Mouse (Mus musculus): Measurements from ENCODE around the gene Creb5.

The Creb5 gene

GRCm38 (mm10) chr6:53592230-53592629, 305.2 kb downstream of the Creb5 start:
- no peak for DNase-seq (ENCODE audit: low spot score)

GRCm38 (mm10) chr6:53593603-53594002, 306.5 kb downstream of the Creb5 start:
- DNase-seq (ENCODE audit: low spot score): no peak

- no peak for DNase-seq (ENCODE audit: low spot score)
These were observed 307.2 kb downstream of the Creb5 start for GRCm38 (mm10) chr6:53594316-53594715.

- DNase-seq (ENCODE audit: low spot score): no peak
These were observed 309.3 kb downstream of the Creb5 start for GRCm38 (mm10) chr6:53596402-53596801.

GRCm38 (mm10) chr6:53603041-53603440, 316.0 kb downstream of the Creb5 start:
- DNase-seq (ENCODE audit: low spot score): no peak

GRCm38 (mm10) chr6:53603695-53604094, 316.6 kb downstream of the Creb5 start:
- DNase-seq (ENCODE audit: low spot score): no peak

GRCm38 (mm10) chr6:53604386-53604785, 317.3 kb downstream of the Creb5 start:
- no peak for DNase-seq (ENCODE audit: low spot score)

- DNase-seq (ENCODE audit: low spot score): no peak
These were observed 318.1 kb downstream of the Creb5 start for GRCm38 (mm10) chr6:53605184-53605583.

GRCm38 (mm10) chr6:53611451-53611945, 324.4 kb downstream of the Creb5 start:
- DNase-seq (ENCODE audit: low spot score): no peak

GRCm38 (mm10) chr6:53612681-53613080, 325.6 kb downstream of the Creb5 start:
- no peak for DNase-seq (ENCODE audit: low spot score)

GRCm38 (mm10) chr6:53615440-53616211, 328.6 kb downstream of the Creb5 start:
- DNase-seq (ENCODE audit: low spot score): no peak

- no peak for DNase-seq (ENCODE audit: low spot score)
These were observed 331.1 kb downstream of the Creb5 start for GRCm38 (mm10) chr6:53618164-53618563.

GRCm38 (mm10) chr6:53619676-53620075, 332.6 kb downstream of the Creb5 start:
- DNase-seq (ENCODE audit: low spot score): no peak

GRCm38 (mm10) chr6:53621295-53621694, 334.2 kb downstream of the Creb5 start:
- DNase-seq (ENCODE audit: low spot score): no peak

- no peak for DNase-seq (ENCODE audit: low spot score)
These were observed 337.6 kb downstream of the Creb5 start for GRCm38 (mm10) chr6:53624455-53625276.

- no peak for DNase-seq (ENCODE audit: low spot score)
These were observed 339.0 kb downstream of the Creb5 start for GRCm38 (mm10) chr6:53626044-53626443.

- no peak for DNase-seq (ENCODE audit: low spot score)
These were observed 341.6 kb downstream of the Creb5 start for GRCm38 (mm10) chr6:53628714-53629113.

GRCm38 (mm10) chr6:53635453-53635852, 348.4 kb downstream of the Creb5 start:
- no peak for DNase-seq (ENCODE audit: low spot score)

- no peak for DNase-seq (ENCODE audit: low spot score)
These were observed 350.6 kb downstream of the Creb5 start for GRCm38 (mm10) chr6:53637356-53638351.

GRCm38 (mm10) chr6:53641633-53642605, 354.8 kb downstream of the Creb5 start:
- no peak for DNase-seq (ENCODE audit: low spot score)
